Mouse (Mus musculus) G1E-ER4 (cell line): ENCODE results near the gene Rtp4. TPM values are rescaled to one million over a fixed set of nuclear protein-coding genes. Genes with fewer than 3 reads are reported as not detected.

ENCODE experiments used
- GATA1 ChIP-seq: IDR thresholded peaks from one replicate; pipeline ENCODE4 v1.8.0; 2012; ENCODE audit warnings: low read length, inconsistent platforms
- polyA plus RNA-seq: library from polyadenylated mRNA; stranded (reverse); fragments of >175 nt; gene quantifications from 2 replicates; pipeline ENCODE4 v1.2.3, GENCODE M21; 2012

The Rtp4 gene
- polyA plus RNA-seq: not detected in 2 replicates

DNA sequence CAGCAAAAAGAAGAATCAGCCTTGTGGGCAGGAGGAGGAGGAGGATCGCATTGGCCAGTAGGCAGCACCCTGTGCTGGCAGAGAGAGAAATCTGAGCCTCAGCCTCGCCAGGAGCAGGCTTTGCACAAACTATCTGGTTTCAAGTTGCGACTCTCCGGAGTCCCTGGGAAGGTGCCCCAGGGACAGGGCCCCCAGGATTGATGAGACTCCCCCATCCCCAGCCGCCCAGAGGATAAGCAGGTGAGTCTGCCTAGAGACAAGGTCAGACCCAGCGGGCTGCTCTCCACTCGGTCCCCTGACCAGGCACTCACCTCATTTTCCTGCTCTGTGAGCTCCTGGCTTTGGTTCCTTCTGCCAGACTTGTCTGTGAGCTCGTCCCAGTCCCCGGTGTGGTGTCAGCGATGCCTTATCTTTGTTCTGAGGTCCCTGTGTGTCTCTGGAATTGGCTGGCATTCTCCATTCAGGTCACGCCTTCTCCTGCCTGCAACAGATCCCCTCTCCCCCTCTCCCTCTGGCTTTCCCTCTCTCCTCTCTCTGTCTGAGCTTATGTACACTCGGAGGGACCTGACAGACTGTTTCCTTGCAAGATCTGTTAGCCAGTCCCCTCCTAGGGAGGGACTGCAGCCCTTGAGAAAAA, at the start of gene Rtp4, which contains the start of gene Masp1:
Rtp4 (plus strand) TSS at position 57 of the 637 bp plus-strand sequence.
Masp1 (minus strand) TSS at position 581 of the 637 bp plus-strand sequence.
- TF ChIP-seq GATA1: no peak

DNA sequence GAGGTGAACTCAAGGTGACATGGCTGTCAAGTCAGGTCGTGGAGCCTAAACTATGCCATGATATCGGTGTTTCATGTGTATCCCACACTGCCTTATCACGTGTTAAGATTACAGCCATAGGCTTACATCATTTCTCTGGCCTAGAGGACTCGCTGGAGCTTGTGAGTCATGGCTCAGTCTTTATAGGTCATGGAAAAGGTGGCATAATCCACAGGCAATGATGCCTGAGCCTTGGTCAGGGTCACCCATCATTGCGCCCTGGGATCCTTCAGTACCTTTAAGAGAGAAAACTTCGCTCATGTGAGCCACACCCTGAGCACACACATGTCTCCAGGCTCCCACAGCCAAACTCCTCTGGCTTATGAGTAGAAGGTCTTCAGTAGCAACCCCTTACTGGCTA, 48.5 kb upstream of the Rtp4 start:
- no peak for TF ChIP-seq GATA1

DNA sequence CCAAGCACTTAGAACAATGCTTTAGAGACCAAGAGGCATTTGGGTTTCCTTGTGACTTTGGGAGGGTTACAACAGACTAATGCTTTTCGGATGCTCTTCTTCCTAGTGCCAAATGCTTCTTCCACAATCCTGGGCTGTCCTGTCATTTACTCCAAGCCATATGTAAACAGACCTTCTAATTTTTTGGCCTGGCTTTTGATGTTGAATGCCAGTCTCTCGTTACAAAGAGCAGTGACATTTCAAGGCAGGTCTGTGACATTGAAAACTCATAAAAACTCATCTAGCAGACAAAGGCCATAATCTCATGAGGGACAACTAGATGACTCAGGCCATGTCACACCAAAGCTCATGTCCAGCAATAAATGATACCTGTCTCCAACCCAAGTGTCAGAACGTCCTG, 48.0 kb upstream of the Rtp4 start:
- TF ChIP-seq GATA1: no peak

DNA sequence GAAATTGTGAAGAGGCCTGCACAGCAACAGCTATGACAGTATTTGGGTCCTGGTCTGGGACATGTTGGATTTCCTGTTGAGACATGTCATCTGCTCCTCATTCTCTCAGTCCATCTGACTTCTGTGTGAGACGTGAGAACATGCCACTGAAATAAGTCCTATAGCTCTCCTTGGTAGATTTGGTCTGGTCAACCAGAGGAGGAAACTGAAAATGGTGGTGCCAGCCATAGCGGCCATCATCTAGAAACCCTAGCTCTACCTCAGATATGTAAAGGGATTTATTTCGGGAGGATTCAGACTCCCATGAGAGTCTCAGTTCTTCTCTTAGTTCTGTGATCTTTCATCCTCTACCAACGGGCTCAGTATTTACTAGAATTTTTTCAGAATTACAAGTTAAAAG, 44.4 kb upstream of the Rtp4 start:
- TF ChIP-seq GATA1: no peak

DNA sequence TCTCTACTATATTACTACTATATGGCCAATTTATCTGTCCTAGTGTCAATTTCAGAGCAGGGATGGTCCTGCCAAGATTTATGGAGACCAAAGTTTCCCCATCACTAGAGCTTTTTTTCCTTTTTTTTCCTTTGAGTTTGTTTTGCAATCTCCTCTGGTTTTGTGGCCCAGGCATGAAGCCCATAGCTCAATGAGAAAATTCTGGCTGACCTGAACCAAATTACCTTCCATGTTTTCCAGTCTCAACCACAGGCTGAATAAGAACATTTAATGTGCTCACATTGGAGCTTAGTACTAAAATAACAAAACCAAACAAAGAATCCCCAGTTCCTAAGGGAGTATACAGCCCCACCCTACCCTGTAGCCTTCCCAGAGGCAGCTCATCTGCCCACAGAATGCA, 43.5 kb upstream of the Rtp4 start:
- TF ChIP-seq GATA1: no peak

DNA sequence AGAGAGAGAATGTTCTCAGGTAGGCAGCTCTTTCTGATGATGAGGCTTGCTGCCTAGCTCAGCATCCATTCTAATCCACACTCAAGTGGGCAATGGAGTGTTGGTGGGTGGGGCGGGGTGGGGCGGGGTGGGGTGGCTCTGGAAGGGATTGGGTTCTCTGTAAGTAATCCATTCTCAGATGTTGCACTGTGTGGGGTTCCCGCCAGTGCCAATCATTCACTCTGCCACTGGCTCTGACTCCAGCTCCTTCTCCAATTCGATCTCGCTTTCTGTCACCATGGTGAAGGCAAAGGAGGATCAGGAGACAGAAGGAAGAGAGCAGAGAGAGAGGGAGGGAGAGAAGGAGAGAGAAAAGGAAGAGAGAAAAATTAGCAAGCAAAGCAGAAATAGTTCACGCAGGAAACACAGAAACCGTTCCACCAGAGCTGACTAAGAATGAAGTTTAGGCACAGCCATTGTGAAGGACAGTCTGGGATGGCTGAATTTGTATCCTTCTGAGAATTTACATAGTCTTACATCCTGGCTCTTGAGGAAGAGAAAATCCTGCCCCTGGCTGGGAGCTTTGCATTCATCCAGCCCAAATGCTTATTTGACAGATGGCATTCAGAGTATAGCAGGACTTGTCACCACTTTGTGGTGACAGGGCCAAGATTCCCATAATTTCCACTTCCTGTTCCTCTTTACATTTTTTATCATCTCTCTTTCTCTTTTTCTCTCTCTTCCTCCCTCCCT, 40.1 kb upstream of the Rtp4 start:
- TF ChIP-seq GATA1: no peak

DNA sequence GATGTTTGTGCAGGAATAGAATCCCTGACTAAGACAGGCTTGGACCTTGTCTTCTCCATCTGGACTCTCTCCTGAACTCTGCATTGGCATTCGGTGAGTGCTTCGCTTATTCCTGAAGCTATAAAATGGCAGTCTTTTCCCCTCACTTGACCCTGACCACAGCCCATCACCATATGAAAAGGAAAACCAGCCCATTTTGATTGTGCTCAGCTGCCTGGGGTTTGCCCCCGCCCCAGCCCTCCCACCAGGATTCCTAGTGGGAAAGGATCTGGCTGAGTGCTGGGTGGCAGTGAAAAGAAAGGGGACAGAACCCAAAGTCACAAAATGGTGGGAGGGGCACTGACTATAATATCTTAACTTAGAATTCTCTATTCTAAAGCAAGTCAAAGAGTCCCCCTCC, 37.9 kb upstream of the Rtp4 start:
- no peak for TF ChIP-seq GATA1

DNA sequence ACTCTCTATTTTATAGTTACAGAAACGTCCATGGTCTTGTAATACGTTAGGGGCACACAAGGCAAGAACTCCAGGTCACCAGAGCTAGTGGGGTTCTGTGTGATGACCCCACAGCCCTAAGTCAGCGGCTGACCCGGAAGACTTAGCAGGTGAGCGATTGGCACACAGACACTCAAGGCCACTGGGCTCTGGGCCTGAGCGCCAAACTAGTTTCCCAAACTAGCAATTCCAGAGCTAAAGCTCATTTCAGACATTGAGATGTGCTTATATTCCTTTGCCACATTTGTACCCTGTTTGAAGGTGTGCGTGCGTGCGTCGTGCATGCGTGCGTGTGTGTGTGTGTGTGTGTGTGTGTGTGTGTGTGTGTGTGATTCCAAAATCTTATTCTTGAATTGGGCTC, 37.2 kb upstream of the Rtp4 start:
- TF ChIP-seq GATA1: no peak

DNA sequence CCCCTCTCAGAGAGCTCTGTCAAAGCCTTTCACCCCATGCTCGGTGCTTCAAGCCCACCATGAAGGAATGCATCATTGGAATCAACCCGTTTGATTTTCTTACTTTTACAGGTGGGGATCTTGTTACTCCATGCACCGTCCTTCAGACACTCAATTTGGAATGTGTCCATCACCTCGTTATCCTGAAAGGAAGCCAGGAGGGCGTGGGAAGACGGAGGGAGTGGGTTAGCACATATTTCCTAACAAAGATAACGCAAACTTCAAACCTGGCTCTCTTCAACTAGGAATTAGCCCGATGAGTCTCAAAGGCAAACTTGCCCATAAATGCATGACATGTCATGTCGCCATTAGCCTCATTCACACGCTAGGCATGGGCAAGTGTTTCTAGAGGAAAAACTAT, 36.8 kb upstream of the Rtp4 start:
- TF ChIP-seq GATA1: no peak

DNA sequence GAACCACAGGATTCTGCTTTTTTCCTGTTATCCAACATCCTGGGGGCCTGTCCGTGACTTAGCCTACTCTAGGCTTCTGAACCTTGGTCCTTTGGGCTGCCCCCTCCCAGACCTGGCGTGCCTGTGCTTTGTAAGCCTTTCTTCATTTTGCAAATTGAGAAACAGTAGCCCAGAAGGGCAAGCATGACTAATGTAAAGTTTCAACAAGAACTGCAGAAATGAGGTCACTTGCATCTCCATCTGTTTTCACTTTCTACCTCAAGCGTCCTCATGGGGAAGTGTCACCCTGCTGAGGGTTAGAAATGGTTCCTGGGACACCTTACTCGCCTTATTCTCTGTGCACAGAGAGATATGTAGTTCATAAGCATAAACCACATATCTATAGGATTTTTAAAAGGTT, 27.3 kb upstream of the Rtp4 start:
- TF ChIP-seq GATA1: no peak

DNA sequence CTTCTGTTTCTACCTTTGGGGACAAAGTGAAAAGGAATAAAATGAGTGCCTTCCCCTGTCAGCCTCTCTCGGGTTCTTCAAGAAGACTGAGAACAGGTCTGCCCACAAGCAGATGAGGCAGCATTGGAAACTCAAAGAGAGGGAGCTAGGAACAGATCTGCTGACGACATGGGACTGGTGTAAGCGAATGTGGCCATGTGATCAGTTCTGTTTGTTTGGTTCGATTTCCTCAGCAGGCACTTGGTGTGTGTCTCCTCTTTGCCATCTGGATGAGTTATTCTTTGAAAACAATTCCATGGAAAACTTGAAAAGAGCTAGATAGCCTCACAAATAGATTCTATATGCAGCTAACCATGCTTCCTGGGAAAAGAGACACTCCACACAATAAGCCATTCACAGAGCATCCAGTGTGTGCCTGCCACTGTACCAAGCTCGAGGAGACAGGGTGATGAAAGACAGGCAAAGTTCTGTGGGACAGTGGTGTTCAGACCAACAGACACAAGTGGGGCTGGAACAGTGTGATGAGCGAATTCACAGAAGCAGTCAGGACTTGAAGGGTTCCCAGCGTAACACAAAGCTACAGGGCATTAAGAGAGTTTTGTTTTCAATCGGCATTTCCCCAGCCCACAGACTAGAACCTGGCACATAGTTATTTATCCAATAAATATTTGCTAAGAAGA, 23.7 kb upstream of the Rtp4 start:
- TF ChIP-seq GATA1: no peak

DNA sequence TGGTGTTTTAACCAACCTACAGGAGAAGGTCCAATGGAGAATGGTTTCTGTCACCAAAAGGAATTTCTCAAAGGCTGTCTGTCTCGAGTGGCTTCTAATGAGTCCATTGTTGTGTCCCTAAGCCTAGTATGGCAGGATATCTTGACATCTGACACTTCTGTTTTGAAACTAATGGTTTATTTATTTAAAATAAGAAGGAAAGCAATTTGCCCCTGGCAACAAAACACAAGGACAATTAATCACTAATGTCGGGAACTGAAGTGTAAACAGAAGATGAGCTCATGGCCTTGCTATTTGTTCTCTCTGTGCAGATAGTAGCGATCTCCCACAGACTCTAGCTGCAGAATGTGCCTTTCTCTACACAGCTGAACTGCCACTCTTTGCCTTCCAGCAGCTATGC, 22.7 kb upstream of the Rtp4 start:
- no peak for TF ChIP-seq GATA1

DNA sequence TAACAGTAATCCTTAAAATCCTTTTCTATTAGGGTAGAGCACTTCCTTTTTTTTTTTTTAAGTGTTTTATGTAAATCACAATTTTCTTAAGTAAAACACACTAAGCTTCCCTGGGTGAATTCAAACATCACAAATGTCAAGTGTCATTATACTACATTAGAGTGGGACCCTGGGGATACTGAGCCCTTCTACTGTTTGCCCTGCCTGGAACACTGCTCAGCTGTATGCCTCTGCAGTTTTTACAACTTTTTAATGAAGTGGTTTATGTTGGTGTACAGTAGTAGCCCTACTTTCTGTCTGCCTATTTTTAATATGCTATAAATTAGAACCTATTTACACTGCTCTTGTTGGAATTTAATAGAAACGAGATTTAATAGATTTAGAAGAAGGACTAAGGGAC, 22.2 kb upstream of the Rtp4 start:
- TF ChIP-seq GATA1: no peak

DNA sequence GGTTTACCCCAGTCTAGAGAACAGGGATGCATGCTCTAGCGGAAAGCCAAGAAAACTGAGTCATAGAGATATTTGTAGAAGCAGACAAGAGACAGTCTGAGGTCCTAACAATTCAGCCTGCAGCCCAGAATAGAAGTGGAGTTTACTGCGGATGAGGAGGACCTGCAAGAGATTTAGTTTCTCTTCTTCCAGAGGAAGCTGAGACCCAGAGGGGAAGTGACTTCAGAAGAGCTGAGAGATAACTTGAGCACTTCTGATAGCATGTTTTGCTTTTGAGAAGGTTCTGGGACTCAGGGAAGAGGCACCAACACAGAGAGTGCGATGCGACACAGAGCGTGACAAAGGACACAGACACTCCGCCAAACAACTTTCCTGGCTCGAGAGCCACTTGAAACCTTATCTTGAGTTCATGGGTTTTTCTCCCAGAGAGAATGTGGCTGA, 21.4 kb upstream of the Rtp4 start:
- no peak for TF ChIP-seq GATA1

DNA sequence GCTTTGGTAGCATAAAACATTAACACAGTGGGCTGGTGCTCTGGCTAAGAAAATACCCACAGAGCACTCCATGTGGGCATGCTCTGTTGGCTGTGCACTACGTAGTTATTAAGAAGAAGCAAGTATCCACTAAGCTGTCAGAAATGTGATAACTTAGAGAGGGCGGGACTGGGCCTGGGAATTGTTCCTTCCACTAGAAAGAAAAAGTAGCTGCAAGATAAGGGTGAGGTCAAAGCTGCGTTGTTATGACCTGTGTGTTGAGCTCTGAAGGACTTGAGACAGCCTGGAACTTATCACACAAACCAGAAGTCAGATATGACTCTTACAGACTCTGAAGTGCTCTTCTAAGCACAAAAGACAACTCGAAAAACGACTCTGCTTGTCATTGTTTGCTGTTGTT, 19.5 kb upstream of the Rtp4 start:
- TF ChIP-seq GATA1: no peak

DNA sequence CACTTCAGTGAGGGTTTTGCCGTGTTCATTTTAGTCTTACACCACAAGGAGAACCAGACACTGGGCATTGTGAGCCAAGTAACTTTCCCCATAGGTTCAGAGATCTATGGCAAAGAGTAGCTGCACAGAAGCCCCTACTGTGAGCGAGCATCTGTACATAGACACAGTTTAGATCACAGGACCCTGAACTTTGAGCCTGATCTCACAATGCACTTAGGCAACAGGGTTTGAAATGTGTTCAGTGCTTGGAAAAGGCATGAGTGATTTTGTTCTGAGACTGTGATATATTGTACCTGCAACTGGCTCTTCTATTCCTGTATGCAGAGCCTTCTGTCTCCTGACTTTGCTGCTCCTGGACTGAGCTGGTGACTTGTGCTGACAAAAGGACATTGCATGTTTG, 18.8 kb upstream of the Rtp4 start:
- TF ChIP-seq GATA1: no peak

DNA sequence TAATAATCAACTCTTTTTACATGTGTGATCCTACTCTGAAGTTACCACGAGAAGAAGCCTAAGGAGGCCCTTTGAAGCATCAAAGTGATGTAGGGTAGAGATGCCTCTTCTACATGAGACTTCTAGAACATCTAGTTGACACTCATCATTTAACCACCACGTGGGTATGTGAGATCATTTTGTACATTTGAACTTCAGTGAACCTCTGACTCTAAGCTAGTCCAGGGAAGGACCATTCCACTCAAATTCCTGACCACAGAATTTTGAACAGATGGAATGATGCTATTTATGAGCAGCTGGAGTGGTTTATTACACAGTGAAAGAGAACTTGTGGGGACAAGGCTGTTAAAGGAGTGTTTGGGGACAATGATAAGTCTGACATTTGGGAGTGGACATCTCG, 17.6 kb upstream of the Rtp4 start:
- no peak for TF ChIP-seq GATA1
